Mouse (Mus musculus): ENCODE results near the gene Sp8.

Gene Sp8

DNA sequence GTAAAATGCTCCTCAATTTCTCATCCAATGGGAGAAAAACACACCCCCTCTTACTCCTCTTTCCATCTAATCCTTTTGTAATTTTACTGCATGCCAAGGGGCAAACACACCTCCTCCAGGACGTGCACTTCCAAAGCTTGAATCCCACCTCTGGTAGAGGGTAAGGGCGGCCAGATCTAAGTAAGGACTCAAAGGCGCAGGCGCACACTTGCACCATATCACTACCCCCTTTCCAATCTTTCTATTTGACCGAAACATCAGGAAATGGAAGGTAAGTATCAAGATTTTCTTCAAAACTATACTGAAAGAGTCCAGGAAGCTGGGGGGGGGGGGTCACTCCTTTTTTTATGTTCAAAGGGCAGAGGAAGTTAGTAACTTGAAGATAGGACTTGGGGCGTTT, at the start of gene Sp8:
Sp8 (plus strand) TSS at position 109 of the 400 bp plus-strand sequence.
- DNase-seq = peak; percentile 60

DNA sequence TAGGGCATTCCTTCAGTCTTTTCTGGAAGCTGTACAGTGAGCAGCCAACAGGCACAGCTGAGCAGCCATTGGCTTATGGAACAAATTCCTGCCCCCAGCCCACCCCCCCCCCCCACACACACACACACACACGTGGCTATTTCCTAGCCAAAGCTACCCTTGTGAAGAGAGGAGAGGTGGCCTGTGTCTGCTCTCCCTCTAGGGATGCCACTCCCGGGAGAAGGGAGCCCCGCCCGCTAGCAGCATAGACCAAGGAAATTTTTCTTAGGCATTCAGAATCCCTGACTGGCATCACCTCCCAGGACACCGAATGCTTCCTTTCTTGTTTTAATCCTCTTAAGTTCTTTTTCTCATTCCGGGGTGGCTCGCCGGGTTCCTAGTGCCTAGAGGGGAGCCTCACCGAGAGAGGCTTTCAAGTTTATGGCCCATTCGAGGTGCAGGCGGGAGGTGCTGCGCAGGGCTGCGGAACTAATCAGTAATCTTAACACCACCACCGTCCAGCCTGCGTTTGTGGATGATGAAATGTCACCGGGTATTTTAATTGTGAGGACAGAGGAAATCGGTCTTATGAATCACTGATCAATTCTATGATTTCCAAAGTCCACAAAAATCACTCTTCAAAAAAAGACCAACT, 34.7 kb upstream of the Sp8 start:
- peak; percentile 54 for DNase-seq

DNA sequence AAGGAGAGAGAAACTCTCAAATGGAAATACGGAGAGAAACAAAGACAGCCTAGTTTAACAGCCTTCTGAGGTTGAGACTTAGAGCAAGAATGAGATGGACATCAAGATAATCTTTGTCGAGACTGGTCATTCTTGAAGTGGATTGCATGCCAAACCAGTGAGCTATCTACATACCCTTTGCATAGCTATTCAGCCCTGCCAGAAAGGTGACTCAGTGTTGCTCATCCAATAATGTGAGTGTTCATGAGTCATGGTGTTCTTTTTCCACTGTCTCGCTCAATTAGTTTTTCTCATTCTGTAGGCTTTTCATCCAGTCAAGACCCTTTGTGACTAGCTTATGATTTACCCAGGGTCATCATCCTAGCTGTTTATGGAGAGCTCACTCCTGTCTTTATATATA, 31.6 kb upstream of the Sp8 start:
- no peak for DNase-seq

DNA sequence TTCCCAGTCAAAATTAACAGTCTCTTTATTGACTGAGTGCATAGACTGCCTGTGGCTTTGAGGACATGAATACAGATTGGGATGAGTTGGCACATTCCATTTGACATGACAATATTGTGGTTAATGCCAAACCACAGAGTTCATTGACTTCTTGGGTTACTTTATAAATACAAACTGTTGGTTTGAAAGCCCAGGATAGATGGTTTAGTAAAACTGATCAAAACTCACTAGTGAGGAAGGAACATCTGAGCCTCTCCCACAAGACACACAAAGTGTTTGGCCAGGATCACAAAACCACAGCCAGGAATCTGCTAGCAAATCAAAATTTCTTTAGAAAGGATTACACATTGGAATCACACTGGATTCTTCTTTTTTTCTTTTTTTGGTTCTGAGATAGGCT, 30.0 kb upstream of the Sp8 start:
- no peak for DNase-seq

DNA sequence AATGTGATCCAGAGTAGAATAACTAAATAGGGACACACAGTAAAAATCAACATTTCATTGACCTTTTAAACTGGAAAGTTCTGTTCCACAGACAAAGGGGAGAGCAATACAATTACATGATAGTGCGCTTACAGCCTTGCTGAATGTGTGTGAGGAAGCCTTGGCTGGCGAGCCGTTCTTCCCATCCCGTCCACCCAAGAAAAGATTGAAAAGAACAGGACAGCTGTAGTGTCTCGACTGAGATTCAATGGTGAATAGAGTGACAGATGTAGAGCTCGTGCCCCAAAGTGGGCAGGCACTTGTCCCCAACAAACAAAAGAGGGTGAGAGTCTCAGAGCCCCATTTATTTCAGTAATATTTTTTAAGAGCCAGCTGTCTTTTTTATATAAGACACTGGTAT, 16.2 kb upstream of the Sp8 start:
- peak; percentile 7 for DNase-seq

DNA sequence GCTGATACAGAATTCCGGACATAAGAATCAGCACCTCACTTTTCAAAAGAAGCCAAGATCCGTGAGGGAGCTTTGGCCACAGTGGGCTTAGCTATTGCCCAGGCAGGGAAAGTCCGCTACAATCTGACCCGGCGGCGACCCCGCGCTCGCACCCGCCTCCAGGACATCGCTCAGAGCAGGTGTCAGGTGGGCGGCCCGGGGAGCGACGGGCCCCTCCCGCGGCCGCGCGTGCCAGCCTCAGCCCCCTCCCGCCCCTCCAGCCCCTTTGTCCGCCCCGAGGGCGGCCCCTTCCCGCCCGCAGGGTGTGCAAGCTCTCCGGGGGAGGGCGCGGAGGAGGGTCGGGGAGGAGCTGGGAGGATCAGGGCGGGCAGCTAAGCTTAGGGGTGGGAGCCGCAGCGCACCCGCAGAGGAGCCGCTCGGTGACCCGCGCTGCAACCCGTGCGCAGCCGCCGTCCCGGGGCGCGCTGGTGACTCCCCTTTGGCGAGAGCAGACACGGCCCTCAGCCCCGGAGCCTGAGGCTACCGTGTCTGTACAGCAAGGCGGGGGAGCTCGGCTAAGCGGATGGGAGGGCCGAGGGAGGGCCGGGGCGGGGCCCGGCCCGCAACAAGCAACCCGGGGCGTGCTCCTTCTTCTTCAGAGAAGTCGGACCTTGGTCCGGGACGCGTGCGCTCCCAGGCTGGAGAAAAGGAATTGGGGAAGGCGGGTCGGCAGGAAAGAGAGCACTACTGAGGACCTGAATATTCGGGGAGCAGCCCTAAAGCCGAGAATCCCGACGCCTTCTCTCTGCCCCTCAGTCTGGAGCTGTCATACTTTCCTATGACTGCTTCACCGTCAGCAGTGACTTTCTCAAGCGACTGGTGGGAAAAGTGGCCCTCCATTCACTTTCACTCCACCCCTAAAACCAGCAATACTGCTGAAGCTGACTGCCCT, 9.5 kb upstream of the Sp8 start:
- DNase-seq = peak; percentile 79

DNA sequence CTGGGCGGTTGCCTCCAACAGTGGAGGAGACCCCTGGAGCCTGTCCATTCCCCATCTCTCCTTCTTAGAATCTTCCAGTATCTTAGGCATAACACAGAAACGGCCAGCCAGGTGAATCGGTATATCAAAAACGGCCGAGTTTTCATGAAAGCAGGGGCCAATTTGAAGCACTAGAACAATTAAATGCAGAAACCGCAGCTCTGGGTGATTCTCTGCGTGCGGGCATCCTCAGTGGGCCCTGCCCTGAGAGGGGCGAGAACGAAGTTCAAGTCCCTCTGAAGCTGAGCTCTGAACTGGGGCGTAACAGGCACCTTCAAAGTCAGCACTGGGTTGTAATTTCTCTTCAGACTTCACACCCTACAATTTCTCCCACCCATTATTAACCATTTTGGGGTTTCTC, 8.8 kb upstream of the Sp8 start:
- DNase-seq = peak; percentile 31

DNA sequence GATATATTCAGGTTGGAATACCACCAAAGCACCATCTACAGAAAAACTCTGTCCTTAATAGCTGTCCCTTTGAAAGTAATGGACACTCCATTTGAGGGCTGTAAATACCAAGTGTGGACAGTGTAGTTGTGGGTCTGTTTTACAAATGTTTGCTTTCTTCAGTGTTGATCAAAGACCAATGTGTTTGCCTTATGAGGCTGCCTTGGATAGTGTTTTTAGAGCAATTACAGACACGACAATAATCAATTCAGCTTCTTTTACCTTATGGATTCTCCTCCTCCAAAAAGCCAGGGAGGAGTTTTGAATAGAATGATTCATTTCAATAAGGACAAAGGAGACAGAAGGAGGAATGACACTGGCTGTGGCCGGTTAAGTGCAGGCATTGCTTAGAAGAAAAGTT, 7.9 kb upstream of the Sp8 start:
- DNase-seq = peak; percentile 34

DNA sequence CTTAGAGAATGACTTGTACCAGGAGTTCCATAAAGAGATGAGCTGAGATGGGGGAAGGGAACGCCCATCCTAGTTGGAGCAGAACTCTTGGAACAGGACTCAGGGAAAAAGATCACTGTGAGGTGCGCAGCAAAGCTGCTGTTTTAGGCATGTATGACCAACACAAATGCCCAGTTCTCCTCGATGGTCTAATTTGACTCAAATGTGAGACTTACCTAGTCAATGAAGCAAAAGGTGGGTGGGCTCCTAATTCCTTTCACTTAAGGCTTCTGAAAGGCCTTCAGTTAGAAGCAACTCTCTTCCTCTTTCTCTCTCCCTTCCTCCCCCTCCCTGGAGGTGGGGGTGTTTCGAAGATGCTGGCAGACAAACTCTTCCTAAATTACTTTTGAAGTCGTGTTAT, 6.7 kb upstream of the Sp8 start:
- DNase-seq = peak; percentile 26

DNA sequence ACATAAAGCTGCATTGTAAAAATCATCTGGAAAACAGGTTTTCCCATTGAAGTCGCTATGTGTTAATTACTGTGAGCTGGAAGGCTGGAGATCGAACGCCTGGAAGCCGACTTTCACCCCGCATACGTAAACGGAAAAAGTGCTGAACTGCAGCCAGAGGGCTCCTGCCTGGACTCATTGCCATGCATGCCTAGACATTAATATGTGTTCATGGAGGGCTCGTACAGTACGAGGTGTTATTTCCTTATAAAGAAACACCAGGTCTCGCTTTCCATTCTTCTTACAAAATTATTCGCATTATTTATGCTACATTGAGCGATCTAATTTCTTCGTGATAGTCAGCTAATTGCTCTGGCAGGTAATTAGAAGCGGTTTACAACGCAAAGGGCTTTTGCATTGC, 5.8 kb upstream of the Sp8 start:
- DNase-seq = peak; percentile 61

DNA sequence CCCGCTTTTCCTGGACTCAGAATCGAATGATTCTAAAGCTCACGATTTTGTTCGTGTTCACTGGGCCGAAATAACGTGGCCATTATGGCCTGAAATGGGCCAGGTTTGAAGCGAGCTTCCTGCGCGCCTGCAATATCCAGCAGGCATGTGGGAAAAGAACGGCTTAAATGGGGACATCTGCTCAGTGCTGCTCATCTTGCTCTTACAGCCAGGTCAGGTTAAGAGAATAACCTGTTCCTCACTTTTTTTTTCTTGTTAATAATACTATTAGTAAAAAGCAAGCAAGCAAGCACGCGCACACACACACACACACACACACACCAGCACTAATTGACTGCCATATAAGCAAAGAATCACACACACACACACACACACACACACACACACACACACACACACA, 5.3 kb upstream of the Sp8 start:
- DNase-seq = peak; percentile 77

DNA sequence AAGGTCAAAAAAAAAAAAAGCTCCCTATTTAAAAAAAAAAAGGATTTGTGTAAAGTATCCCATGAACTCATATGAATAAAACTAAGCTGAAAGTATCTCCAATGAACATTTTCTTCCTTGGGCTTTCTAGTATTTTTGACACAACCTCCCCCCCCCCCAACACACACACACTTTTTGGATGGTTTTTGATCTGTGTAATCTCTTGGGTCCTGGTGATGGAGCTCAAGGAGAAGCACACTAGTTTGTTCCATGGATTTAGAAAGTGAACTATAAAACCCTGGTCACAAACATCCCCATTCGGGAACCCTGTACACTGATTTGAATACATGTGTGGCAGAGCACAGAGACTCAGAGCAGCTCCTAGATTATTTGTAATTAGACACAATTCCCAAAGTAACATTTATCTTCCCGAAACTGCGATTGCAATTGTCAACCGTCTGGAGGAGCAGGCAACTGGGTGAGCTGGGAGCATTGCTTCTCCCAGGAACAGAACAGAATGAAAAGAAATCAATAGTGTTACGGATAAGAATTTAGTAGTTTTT, 4.7 kb upstream of the Sp8 start:
- DNase-seq = peak; percentile 41

DNA sequence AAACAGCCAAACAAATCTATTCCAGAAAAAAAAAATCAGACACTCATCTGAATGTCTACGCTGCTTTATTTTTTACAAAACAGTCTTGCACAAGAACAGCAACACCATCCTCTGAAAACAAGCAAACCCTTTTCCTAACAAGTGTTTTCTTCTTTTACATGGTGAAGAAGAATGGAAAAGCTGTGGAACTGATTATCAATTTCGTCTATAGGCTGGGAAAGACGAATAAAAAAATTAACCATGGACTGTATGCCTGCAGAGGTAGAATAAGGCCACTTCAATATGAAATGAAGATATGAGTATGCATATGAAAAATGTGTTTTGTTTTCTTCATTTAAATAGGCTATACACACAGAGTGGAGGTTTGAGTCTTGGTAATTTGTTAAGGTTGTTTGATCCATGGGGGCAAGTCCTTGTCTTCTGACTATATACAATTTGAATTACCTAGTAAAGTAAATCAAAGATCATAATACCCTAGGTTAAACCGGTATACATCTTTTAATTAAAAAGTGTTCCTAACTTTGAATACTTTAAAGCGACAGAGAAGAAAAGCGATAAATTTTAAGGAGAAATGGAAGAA, 4.1 kb upstream of the Sp8 start:
- peak; percentile 18 for DNase-seq

DNA sequence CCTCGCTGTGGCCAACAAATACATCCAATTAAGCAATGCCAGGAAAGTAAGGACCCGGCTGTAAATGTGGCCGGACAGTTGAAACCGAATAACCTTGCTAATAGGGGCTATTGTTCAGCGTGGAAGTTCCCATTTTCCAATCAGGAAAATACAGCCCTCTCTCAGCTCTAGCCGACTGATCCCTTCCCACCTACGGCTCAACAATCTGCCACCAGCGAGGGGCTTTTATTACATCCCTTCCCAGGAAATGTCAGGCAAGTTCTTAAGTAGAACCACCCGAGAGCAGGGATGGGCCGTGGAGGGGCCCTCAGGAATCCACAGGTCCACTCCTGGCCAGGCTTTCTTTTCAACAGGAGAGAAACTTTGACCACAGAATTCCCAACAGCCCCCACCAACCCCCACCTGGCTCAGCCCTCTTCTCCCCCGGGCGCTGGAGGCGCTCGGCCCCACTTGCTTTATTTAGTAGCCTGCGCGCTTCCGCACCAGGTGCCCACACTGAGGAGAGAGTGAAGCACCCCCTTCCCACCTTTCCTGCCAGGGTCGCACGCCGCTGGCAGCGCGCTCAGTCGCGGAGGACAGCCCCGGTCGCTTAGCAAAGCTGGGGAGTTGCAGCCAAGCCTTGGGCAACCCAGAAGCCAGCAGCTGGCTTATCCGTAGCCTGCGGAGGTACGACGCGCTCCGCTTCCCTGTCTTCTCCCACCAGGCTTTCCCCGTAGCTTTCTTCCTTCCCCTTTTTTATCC, 3.3 kb upstream of the Sp8 start:
- DNase-seq = peak; percentile 68

DNA sequence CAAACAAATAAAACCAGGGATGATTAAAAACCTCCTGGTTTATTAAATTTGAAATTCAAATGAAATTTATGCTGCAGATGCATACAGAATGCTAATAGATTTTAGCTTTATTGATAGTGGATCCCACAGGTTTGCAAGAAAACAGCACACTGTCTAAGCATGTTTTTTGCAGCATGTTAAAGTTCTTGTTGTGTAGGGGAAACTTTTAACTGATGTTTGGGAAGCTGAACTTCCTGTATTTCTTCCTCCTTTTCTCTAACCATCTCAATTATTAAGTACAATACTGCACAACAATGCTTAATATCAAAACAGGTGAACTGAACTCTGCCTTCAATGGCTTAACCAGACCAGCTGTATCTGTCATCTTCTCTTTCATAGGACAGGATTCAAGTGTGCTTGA, 2.0 kb upstream of the Sp8 start:
- DNase-seq = peak; percentile 14

DNA sequence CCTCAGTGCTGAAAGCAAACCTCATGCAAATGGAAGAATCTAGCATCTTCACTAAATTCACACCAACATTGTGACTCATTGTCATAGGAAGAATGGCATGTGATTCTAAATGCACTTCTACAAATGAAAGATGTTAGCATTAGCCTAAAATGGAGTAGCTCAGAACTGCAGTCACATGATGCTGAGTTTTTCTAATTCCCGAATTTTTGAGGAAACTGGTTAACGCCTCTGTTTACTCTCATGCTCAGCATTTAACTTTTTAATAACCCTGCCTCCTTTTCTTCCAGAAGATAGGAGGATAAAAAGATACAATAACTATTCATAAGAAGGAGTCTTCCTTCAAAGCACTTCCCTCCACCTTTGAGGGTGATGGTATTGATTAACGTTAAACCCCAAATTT, 1.3 kb upstream of the Sp8 start:
- DNase-seq = peak; percentile 9

DNA sequence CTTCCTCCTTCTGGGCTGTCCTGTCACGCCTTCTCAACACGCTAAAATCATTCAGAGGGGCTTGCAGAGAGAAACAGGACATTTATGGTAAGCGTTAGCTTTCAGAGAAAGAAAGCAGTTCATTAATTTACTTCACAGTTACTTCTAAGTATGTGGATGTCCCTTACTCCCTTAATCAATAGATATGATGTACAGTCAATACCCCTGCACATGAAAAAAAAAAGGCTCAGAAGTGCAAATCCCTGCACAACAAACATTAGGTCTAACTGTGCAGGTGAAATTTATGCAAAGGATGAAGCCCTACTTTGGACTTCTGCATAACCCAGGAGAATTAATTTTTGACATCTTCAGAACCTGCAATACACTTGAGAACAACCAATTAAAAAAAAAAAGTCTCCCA, 778 bp upstream of the Sp8 start:
- DNase-seq = no peak

DNA sequence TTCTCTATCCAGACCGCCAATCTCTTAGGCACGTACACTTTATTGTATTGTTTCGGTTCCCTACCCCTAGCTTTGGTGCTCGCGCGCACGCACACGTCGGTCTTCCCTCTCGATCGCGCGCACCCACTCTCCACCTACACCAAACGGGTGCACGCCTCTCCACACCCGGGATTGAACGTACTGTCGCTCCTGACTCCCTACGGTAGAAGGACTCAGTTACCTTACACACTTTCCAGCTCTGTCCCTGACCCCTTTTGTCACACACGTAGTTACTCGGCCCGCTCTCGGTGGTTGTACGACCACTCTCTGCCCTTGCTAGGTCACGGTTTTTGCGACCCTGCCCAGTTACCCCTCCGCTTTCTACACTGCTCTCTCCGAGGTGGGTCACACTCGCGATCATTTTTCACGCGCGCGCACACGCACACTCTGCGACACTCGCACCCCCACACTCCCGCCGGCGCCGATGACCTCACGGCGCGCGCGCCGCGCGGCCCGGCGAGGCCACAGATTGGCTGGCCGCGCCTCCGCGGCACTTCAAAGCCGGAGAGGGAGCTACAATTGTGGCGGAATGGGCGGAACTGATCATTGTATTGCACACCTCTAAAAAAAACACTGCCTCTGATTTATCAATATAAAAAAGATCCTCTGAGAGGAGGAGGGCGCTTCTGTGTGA, 656 bp downstream of the Sp8 start:
- DNase-seq = peak; percentile 89

DNA sequence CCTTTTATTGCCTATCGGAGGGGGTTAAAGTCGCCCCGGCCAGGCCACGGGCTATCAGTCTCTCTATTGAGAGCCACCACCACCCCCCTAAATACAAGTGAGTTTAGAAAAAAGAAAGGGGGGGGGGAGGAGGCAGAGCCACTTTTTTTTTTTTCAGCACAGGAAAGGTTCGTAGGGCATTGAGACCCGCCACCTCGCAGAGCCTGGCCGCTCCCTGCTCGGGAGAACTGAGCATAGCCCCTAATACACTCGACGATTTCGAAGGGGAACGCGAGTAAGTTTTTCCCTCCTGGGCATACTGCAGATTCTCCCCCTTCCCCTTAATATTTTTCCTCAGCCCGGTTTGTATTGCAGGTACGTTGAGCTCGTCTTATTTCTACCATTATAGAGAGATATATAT, 1.3 kb downstream of the Sp8 start:
- DNase-seq = peak; percentile 57

DNA sequence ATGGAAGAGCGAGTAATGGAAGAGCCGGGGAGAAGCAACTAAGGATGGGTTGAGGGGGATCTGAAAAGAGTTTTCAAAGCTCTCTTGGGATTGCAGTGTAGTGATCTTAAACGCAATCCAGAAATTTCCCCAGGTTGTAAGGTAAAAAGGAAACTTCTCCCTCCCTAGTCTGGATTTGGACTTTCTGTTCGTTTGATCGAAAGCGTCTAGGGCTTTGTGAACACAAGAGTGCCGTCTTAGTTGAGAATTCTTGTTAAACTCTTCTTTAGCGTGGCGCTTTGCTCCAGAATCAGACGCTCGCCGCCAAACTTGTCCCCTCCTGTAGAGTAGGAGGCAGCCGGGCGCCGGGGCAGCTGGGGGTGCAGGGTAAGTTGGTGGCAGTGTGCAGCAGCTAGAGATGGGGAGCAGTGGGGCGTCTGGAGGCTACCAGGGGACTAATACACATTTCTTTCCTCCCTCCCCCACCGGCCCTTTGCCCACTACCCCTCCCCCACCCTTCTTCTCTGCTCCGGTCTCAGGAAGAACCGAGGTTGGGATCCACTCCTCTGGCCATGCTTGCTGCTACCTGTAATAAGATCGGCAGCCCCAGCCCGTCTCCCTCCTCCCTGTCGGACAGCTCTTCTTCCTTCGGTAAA, 1.8 kb downstream of the Sp8 start:
- DNase-seq = peak; percentile 58

DNA sequence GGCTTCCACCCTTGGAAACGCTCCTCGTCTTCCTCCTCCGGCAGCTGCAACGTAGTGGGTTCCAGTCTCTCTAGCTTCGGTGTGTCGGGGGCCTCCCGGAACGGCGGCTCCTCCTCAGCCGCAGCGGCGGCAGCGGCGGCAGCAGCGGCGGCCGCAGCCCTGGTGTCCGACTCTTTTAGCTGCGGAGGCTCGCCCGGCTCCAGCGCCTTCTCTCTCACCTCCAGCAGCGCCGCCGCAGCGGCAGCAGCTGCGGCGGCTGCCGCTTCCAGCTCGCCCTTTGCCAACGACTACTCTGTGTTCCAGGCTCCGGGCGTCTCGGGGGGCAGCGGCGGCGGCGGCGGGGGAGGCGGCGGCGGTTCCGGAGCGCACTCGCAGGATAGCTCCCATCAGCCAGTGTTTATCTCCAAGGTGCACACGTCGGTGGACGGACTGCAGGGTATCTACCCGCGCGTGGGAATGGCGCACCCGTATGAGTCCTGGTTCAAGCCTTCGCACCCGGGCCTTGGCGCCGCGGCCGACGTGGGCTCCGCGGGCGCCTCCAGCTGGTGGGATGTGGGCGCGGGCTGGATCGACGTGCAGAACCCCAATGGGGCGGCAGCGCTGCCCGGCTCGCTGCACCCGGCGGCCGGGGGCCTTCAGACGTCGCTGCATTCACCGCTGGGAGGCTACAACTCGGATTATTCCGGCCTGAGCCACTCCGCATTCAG, 2.5 kb downstream of the Sp8 start:
- peak; percentile 70 for DNase-seq

All from embryo, embryonic 11 days (tissue).